Comparison of ENCODE assay signal across 8 mouse cellular contexts in genomic region chr8:120416522-120417394, GRCm38 (mm10).
DNase-seq lines count a peak whose midpoint lies in the region; ATAC-seq and TF ChIP-seq lines count a peak whose summit lies in the region.

No protein-coding gene starts in this region.

- no peak overlapping the region; the same call in 1 of the 2 replicates for H3K4me3 ChIP-seq in intestine, postnatal 0 days (ENCODE audit: low read depth, low read length)
- peak overlapping the region; percentile 10 for H3K4me3 ChIP-seq in limb, embryonic 15.5 days
- no peak overlapping the region for H3K4me3 ChIP-seq in midbrain, embryonic 15.5 days
- H3K4me3 ChIP-seq in stomach, postnatal 0 days (ENCODE audit: low read depth, low read length), result no peak overlapping the region

- peak overlapping the region; percentile 77 for H3K27ac ChIP-seq in intestine, postnatal 0 days (ENCODE audit: low read depth, low read length)
- H3K27ac ChIP-seq in limb, embryonic 15.5 days, result peak overlapping the region; percentile 92
- H3K27ac ChIP-seq in midbrain, embryonic 15.5 days, result peak overlapping the region; percentile 92
- peak overlapping the region; percentile 94 for H3K27ac ChIP-seq in stomach, postnatal 0 days (replicated peaks)

- peak; percentile 88 for ATAC-seq in granulocyte monocyte progenitor cell, adult 5-6 weeks (replicated peaks; ENCODE audit: poor library complexity, severe bottlenecking)
- peak; percentile 75 for ATAC-seq in intestine, postnatal 0 days
- ATAC-seq in limb, embryonic 15.5 days (ENCODE audit: insufficient number of reproducible peaks, low FRiP score, low TSS enrichment, low read depth), result peak; percentile 77
- ATAC-seq in midbrain, embryonic 15.5 days (replicated peaks), result peak; percentile 74
- peak; percentile 94 for ATAC-seq in stomach, postnatal 0 days (ENCODE audit: low FRiP score, low TSS enrichment)

- peak; percentile 67 to 83 for DNase-seq in adrenal gland, adult (ENCODE audit: inconsistent age in 2 of 2, low spot score in 1 of 2)
- DNase-seq in adrenal gland, postnatal 4 days (ENCODE audit: low spot score in 2 of 2), result no peak
- peak; percentile 80 for DNase-seq in embryo, embryonic 9.5 days (ENCODE audit: extremely low spot score)
- DNase-seq in stomach, postnatal 0 days (ENCODE audit: low spot score), result peak; percentile 96

- H3K4me1 ChIP-seq in intestine, postnatal 0 days (replicated peaks; ENCODE audit: control insufficient read depth, insufficient read depth, low read length), result peaks cover 23% of the 10 kb centered on the region
- H3K4me1 ChIP-seq in limb, embryonic 15.5 days, result peaks cover 86% of the 10 kb centered on the region
- peaks cover 71% of the 10 kb centered on the region for H3K4me1 ChIP-seq in midbrain, embryonic 15.5 days
- H3K4me1 ChIP-seq in stomach, postnatal 0 days (replicated peaks; ENCODE audit: control insufficient read depth, insufficient read depth), result peaks cover 26% of the 10 kb centered on the region

- peak; percentile 70 for TF ChIP-seq CTCF in intestine, postnatal 0 days (IDR thresholded peaks at IDR 0.05; ENCODE audit: low read depth)
- TF ChIP-seq CTCF in stomach, postnatal 0 days (IDR thresholded peaks at IDR 0.05; ENCODE audit: low read depth), result peak; percentile 75

- no peaks in the 10 kb centered on the region for H3K9me3 ChIP-seq in intestine, postnatal 0 days (ENCODE audit: control insufficient read depth)
- H3K9me3 ChIP-seq in limb, embryonic 15.5 days, result no peaks in the 10 kb centered on the region
- H3K9me3 ChIP-seq in midbrain, embryonic 15.5 days, result no peaks in the 10 kb centered on the region
- no peaks in the 10 kb centered on the region for H3K9me3 ChIP-seq in stomach, postnatal 0 days (ENCODE audit: control insufficient read depth, low read length)

- peak overlapping the region; percentile 50; the same call in 1 of the 2 replicates for H3K9ac ChIP-seq in intestine, postnatal 0 days (ENCODE audit: low read depth, low read length)
- 0 out of 2 replicates have a peak overlapping the region, but pooled peaks have one; percentile 14 for H3K9ac ChIP-seq in limb, embryonic 15.5 days
- H3K9ac ChIP-seq in midbrain, embryonic 15.5 days, result peak overlapping the region; percentile 5; the same call in 1 of the 2 replicates
- peak overlapping the region; percentile 47 for H3K9ac ChIP-seq in stomach, postnatal 0 days (ENCODE audit: low read length)

- H3K4me2 ChIP-seq in intestine, postnatal 0 days (replicated peaks; ENCODE audit: low read depth), result peak overlapping the region; percentile 59
- peak overlapping the region; percentile 46 for H3K4me2 ChIP-seq in limb, embryonic 15.5 days
- peak overlapping the region; percentile 31 for H3K4me2 ChIP-seq in midbrain, embryonic 15.5 days
- H3K4me2 ChIP-seq in stomach, postnatal 0 days (replicated peaks; ENCODE audit: low read depth), result peak overlapping the region; percentile 44

- TF ChIP-seq EP300 in stomach, postnatal 0 days (optimal IDR thresholded peaks at IDR 0.05), result no peak

- no peaks in the 10 kb centered on the region for H3K36me3 ChIP-seq in intestine, postnatal 0 days (ENCODE audit: control insufficient read depth, insufficient read depth)
- no peaks in the 10 kb centered on the region for H3K36me3 ChIP-seq in limb, embryonic 15.5 days
- no peaks in the 10 kb centered on the region for H3K36me3 ChIP-seq in midbrain, embryonic 15.5 days (replicated peaks)
- H3K36me3 ChIP-seq in stomach, postnatal 0 days (ENCODE audit: control insufficient read depth, insufficient read depth, low read length), result no peaks in the 10 kb centered on the region

- 4% methylated on average over 33 of the region's 33 CpGs for WGBS in intestine, postnatal 0 days
- 4% methylated on average over 33 of the region's 33 CpGs for WGBS in limb, embryonic 15.5 days
- 4% methylated on average over 33 of the region's 33 CpGs for WGBS in midbrain, embryonic 15.5 days
- 6% methylated on average over 33 of the region's 33 CpGs for WGBS in stomach, postnatal 0 days

- no peaks in the 10 kb centered on the region for H3K27me3 ChIP-seq in intestine, postnatal 0 days (replicated peaks; ENCODE audit: control insufficient read depth, insufficient read depth, low read length)
- H3K27me3 ChIP-seq in limb, embryonic 15.5 days, result no peaks in the 10 kb centered on the region
- no peaks in the 10 kb centered on the region for H3K27me3 ChIP-seq in midbrain, embryonic 15.5 days (replicated peaks)
- H3K27me3 ChIP-seq in stomach, postnatal 0 days (ENCODE audit: control insufficient read depth, insufficient read depth, low read length), result no peaks in the 10 kb centered on the region

Comparison
In these comparisons a context has a peak if more than half of its experiments do, and no peak if none do; other contexts are left out.
1. DNase-seq: peak in adrenal gland, adult (2 of 2), embryo, embryonic 9.5 days (single experiment) and stomach, postnatal 0 days (single experiment); none in adrenal gland, postnatal 4 days (0 of 2).
2. Peak in every context shown above with its lines, with median percentiles within 50 percentile points of each other: ATAC-seq, H3K27ac ChIP-seq, H3K4me2 ChIP-seq and H3K9ac ChIP-seq.